Mouse (Mus musculus) left cerebral cortex, postnatal 25 days (tissue): ENCODE results near the gene Wtip. TPM values are rescaled to one million over a fixed set of nuclear protein-coding genes. Genes with fewer than 3 reads are reported as not detected.
"Not testable (repeated sequence)": the region's sequence is repeated elsewhere in the genome, so short reads cannot be mapped to it uniquely, and the experiment has no call there.

ENCODE experiments used
- DNase-seq, 2 experiments: peaks; one replicate each; pipeline ENCODE4 v3.0.0; 2022; ENCODE audit warnings: low spot score in 2 of 2, mixed read lengths in 1 of 2
- intact Hi-C: fragments of 180-260 bp; cut with DNase I; formaldehyde crosslinking; loops from one replicate; pipeline ENCODE4 v1.15.1; 2025
- total RNA-seq, 2 experiments: library from RNA; stranded (reverse); gene quantifications; 2 replicates each; pipeline ENCODE4 v1.2.3; 2021

Gene Wtip
- total RNA-seq, 2 experiments from 2014 or later, result 10.6 to 11.3 TPM

GRCm38 (mm10) chr7:34122987-34123720 lies 9.9 kb downstream of the Wtip start:
- DNase-seq, result peak; percentile 38 to 41
- intact Hi-C loops, result no loop called here

GRCm38 (mm10) chr7:34120636-34121035 lies 12.4 kb downstream of the Wtip start:
- DNase-seq, intact Hi-C loops: not testable (repeated sequence)

DNA sequence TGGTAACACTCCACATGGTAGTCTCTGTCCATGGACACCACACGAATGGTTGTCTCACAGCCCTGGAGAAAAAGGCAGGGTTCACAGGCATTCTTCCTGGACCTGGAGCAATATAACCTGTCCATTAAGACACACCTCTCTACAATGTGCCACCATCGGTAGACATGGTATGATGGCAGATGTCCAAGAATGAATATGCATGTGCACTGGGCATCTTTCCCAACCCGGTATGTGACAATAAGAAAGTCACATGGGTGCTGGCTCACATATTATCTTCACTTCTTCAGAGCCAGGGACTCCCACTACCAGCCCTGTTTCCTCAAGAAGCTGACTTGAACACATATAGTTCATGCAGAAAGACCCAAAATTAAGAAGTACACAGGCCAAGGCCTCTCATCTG lies 16.5 kb downstream of the Wtip start:
- intact Hi-C loops, result no loop called here
- no peak for DNase-seq

GRCm38 (mm10) chr7:34109190-34109589 lies 23.9 kb downstream of the Wtip start:
- intact Hi-C loops, result no loop called here
- no peak for DNase-seq

DNA sequence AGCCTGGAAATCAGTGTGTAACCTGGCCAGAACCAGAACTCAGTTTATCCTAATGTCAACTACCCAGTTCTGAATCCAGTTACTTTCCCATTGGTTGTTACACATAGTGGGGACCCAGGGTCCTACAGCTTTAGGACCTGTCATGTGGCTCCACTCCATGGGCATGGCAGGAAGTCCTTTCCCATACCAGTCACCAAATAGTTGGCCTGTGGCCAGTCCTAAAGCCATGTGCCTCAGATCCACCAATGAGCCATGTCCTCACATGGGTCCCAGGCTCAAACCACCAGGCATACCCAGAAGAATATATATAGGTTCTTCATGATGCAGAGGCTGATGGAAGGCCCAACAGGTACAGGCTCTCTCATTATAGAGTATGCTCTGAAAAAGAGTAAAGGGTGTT lies 31.8 kb downstream of the Wtip start:
- intact Hi-C loops, result no loop called here
- DNase-seq, result no peak

DNA sequence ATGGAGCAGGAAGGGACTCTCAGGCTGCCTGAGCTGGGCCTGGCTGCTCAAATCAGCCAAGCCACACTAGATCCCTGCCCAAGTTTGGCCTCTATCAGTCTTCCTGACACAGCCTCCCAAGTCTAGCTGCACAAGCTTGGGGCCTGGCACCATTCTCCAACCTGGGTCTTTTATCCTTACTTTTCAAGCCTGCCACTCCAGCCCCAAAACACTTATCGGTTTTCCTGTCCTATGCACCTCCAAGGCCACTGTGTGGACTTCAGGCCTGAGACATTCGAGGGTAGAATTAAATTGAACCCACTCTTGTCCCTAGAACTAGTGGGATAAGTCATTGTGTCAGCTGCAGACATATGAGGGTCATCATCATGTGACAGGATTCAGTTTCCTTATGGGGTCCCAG lies 33.1 kb downstream of the Wtip start:
- no peak for DNase-seq
- intact Hi-C loops, result no loop called here

DNA sequence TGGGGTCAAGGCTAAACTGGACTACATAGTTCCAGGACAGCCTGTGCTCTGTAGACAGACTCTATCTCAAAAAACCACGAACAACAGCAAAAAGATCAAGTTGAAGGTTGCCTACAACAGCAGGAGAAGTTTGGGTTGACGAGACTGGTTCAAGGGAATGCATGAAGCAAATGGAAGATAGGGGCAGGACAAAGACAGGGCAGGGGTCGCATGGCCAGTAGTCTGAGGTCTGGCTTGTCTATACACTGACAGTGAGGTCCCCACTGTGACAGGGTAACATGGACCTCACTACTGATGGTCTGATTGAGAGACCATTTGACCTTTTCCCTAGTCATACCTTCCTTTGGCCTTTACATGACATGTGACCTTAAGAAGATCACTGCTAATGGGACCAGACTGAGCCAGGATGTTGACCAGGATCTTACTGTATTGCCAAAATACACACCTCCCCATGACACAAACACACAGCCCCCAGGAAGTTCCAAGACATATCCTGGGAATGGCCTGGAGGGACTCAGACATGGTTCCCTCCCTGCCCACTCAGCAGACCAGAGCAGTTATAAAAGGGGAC lies 38.1 kb downstream of the Wtip start, which contains the start of gene Scgb1b30:
Gene Scgb1b30 (plus strand): TSS at position 521 of the 571 bp plus-strand sequence.
- no peak for DNase-seq
- intact Hi-C loops, result no loop called here

- intact Hi-C loops, result not testable (repeated sequence)
These were observed 64.9 kb downstream of the Wtip start for GRCm38 (mm10) chr7:34068132-34068531.

More at GRCm38 (mm10) chr7:34068132-34068531, 64.9 kb downstream of the Wtip start:
- not testable (repeated sequence) for DNase-seq

Other genes with a start within 250 kb of the Wtip start
- not detected for gene Scgb2b26, start 188.2 kb downstream of the Wtip start, total RNA-seq
- gene Scgb2b27, start 119.3 kb downstream of the Wtip start, total RNA-seq, result not detected
- gene Scgb1b27, start 111.8 kb downstream of the Wtip start, total RNA-seq, result not detected
- gene Scgb1b30, start 37.8 kb downstream of the Wtip start, total RNA-seq, result not detected
- gene Uba2, start 36.3 kb upstream of the Wtip start, total RNA-seq, result 10 to 100 TPM; 87.2 to 91.5 TPM
- gene Pdcd2l, start 63.4 kb upstream of the Wtip start, total RNA-seq, result 10 to 100 TPM; 20.8 to 25.5 TPM
- 100 to 1,000 TPM; 657 to 693 TPM for gene Gpi1, start 97.1 kb upstream of the Wtip start, total RNA-seq
- not detected for gene Gm6096, start 117.8 kb upstream of the Wtip start, total RNA-seq
- gene 4931406P16Rik, start 180.3 kb upstream of the Wtip start, total RNA-seq, result 10 to 100 TPM; 42.6 to 43.0 TPM